Mouse (Mus musculus) urinary bladder, postnatal 25 days (tissue): Measurements from ENCODE around the gene Itih3.

Experiments
- DNase-seq: peaks from one replicate; pipeline ENCODE4 v3.0.0; 2022; ENCODE audit warnings: low spot score

The Itih3 gene

DNA sequence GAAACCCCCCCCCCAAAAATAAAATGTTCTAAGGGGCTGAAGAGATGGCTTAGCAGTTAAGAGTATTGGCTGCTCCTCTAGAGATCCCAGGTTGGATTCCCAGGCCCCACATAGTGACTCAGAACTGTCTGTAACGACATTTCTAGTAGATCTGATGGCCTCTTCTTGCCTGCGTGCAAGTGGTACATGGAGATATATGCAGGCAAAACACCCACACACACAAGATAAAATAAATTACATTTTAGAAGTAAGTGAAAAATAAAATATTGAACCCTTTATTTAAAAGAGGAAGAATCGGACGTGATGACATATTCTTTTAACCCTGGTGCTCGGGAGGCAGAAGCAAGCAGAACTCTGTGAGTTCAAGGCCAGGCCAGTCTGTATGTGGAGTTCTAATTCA lies 20.9 kb downstream of the Itih3 start:
- DNase-seq = no peak

DNA sequence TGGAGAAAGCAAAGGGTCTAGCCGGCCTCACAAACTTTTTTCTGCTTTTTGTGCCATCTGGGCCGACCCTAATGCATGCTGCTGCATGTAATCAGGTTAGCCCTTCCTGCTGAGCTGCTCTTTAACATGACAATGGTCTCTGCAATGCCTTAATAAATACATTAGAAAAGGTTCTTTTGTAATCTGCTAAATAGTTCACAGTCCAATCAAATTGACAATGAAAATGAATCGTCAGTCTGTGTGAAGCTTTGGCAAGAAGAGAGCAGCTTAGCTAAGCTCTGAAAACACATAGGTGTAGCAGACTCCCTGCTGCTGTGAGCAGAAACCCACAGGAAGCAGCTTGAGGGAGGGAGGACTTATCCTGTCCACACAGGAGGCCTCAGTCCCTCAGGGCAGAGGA lies 23.6 kb downstream of the Itih3 start:
- no peak for DNase-seq

DNA sequence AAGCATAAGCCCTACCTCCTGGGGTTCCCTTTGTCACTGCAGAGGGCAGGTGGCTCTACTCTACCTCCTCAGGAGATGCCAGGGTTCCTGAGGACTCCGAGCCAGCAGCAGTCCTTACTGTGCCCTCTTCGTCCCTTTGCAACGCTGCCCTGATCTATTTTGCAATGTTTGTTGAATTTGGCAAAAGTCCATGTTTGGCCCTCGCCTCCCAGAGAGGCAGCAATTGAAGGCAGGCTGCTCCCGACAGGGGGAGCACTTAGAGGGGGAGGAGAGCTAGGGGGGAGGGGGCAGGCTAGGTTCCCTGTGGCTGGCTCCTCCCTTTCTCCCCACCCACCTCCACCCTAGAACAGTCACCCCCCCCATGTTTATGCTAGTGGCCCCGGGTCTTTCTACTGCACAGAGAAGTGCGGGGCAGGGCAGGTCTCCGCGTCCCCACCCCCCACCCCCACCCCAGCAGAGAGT lies 35.3 kb downstream of the Itih3 start:
- peak; percentile 42 for DNase-seq

DNA sequence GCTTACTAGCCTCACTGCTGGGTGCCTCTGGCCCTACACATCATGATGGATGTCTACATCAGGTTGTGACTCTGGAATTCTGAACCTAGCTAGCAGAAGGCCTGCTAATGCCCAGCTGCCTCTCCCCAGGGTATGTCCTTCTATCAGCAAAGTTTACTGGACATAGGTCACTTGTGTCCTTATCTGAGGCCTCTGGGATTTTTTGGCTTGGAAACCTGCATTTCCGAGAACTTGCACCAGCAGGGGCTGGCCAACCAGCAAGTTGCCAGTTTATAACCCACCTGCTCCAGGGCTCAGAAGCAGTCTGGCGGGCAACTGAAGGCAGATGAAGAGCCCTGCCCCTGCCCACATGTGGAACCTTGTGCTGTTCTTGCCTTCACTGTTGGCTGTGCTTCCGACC lies 37.4 kb downstream of the Itih3 start, which contains the start of gene Itih4:
Gene Itih4, plus strand, starts transcription at position 273 of the 400 bp plus-strand sequence.
- no peak for DNase-seq

DNA sequence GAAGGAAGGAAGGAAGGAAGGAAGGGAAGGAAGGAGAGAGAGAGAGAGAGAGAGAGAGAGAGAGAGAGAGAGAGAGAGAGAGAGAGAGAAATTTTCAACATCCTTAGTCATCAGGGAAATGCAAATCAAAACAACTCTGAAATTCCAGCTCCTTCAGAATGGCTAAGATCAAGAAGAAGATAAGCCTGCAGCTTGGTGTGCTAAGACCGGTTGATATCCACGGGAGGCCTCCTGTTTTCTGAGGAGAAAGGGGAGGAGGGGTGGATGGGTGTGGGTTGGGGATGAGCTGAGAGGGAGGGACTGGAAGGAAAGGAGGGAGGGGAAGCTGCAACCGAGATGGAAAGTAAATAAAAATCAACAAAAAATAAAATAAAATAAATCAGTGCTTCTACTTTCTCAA lies 38.3 kb downstream of the Itih3 start:
- no peak for DNase-seq

DNA sequence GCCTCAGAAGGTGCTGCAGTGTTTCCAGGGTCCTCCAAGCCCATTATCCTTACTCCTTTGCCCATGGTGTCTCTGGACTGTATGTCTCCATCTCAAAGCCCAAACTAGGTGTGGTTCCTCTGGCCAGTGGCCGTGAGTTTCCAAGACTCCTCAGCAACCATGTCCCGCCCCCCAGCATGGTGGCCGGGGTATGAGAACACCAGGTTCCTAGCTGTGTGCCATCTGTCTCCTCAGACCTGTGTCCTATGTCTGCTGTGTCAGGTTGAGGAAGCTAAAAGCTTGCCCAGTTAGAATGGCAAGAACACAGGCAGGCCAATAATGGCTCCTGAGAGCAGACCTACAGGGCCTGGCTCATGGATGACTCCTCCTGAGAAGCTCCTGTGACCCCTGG lies 41.8 kb downstream of the Itih3 start:
- no peak for DNase-seq

DNA sequence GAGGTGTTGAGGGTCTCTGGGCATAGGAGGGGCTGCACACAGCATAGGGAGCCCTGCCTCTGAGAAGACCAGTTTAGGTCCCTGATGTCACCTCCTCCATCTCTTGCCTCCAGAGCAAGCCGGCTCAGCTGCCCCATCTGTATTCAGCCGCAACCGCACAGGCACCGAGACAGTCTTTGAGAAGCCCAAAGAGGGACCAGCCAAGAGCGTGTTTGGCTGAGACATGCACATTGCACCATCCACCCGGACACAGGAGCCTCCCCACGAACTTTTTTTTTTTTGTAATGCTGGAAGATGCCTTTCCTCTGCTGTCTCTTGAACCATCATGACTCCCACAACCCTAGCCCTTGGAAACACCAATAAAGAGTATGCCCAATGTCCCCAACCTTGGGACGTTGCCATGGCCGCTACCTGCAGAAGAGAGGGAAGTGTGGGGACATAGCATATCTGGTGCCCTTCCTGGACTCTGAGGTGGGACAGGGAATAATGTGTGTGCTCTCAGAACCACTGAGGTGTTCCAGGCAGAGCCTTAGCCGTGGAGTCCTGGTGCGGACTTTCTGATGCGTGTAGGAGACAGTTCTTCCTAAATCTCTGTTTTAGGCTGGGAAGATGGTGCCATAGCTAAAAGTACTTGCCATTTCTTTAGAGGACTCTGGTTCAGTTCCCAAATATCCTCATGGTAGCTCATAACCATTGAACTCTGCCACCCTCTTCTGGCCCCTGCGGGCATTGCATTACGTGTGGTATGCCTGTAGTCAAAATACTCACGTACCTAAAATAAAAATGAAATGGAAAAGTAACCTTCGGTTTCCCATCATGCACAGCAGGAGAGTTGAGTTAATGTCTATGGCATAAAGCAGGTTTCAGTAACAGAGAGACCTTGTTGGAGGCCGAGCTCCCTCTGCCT lies 42.5 kb downstream of the Itih3 start:
- peak; percentile 57 for DNase-seq

DNA sequence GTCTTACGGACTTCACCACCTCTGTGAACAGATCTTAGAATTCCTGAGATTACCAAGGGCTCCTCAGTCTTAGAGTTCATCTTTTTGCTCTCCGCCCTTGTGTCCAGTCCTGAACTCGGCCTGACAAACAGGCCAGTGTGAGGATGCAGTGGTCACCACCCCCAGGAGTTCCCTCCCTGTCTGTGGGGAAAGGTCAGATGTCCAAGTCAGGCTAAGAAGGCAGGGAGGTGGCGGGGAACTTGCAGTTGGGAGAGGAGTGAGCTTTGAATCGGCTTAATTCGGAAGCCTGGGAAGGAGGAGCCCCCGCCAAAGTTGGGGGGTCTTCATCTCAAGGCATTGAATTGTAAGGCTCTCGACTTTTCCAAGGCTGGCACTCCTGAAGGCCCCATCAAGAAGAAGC lies 43.3 kb downstream of the Itih3 start:
- no peak for DNase-seq

DNA sequence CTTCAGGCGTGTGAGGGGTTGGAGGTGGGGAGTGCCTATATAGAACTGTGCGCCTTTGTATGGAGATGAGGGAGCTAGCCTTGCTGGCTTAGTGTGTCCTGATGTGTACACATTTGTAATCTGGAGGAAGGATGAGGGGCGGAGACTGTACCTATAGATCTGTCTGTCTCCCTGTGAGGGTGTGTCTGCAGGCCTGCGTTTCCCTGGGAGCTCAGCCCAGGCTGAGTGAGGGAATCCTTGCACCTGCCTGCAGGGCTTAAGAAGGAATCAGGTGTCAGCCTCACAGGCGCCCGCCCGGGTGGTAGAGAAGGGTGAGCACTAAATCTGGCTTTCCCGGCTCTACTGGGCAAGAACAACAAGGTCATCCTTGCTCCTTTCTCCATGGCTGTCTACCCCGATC lies 43.8 kb downstream of the Itih3 start:
- no peak for DNase-seq

DNA sequence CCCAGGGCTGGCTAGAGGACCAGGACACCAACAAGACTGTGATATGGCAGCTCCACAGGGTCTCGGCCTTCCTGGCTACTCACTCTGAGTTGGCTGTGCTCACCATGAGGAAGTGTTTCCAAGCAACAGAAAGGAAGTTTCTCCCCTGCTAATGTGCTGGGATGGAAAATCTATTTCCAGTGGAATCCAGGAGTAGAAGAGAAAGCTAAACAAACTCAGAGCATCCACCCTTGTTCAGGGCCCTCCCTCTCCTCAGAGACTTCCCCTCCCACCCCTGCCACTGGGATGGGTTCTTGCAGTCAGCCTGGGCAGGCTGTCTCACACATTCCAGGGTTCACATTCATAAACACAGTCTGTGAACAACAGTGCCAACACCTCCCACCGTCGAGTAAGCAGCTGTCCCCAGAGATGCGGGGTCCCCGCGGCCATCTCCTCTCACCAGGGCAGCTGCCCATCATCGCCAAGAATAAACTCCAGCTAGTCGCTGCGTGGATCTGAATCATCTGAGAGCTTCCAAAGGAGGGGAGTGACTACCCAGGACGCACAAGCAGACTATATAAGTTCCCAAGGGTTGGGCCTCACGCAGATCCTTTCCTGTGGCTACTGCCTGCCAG lies 44.5 kb downstream of the Itih3 start, which contains the start of gene Mustn1:
Gene Mustn1, plus strand, starts transcription at position 243 of the 614 bp plus-strand sequence.
- no peak for DNase-seq

DNA sequence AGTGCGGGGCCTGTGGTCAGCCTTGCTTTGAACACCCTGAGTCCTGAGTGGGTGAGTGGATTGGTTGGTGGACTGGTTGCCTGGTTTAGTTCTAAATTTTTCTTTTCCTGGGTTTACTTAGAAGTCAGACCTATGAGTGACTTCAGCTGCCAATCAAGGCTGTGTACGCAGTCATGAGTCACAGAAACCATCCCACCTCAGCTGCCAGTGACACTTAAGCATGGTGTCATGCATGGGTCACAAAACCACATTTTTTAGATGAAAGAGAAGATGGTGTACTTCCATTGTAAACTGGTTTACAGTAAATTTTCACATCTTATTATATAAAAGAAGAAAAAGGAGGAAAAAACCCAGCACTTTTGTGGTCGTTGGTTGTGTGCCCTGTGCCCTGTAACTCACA lies 45.7 kb downstream of the Itih3 start:
- no peak for DNase-seq

DNA sequence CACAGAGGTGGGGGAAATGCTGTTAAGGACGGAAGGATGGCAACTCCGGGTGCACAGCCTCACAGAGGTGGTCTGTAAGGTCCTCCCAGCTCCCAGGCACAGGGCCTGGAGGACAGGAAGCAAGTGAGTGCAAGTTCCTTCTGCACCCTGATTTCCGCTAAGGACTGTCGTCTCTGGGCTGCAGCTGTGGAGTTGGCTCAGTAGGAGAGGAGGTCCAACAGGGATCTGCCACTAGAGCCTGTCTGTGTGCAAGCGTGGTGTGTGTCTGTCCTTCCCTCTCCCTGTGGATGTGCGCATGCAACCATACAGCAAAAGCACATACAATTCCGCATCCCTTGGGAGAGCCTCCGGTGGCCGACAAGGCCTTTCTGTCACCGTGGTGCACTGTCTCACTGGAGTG lies 47.1 kb downstream of the Itih3 start:
- DNase-seq = no peak

DNA sequence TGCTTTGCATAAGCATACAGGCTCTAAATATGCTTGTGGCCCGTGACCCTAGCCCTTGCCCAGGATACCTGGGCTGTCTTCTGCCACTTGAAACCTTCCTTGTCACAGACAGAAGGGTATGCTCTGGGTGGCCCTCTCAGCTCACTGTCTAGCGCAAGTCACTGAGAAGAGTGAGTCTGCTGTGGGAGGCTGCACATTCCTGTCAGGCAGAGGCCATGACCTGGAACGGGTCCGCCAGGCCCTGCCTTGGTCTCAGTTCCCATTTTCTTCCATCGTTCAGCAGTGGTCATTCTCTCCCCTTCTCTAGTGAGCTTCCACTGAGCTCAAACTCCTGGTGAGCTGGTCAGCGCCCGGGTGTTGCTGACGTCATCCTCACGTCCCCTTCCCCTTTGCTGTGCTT lies 47.6 kb downstream of the Itih3 start:
- no peak for DNase-seq

DNA sequence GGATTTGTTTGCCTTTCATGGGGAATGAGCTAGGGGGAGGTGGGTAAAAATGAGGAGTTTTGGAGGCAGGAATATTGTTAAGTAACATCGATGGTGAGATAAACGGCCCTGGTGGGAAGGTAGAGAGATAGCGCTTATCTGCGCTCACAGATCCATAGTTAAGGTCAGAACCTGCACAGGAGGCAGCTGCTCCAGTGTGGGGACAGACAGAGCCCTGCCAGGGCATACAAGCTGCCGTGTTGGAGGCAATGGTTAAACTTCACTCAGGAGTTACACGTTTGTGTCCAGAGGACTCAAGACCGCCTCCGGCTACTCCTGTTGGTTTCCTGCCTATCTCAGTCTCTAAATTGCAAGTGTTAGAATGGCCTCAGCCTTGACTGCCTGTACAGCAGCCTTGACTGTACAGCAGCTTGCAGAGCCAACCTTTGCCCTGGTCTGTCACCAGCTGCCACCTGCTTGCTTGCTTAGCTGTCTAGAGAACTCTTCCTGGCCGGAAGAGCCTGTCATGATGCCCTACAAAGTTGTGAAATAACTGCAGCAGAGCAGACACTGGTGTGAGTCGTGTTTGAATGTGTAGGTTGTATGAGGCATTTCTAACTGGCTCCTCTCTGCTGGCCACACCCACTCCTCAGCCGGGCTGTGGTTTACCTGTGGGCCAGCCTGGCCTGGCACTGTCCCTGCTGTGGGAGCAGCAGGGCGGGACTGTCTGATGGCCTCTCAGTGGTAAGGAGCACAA lies 48.3 kb downstream of the Itih3 start:
- DNase-seq = no peak

DNA sequence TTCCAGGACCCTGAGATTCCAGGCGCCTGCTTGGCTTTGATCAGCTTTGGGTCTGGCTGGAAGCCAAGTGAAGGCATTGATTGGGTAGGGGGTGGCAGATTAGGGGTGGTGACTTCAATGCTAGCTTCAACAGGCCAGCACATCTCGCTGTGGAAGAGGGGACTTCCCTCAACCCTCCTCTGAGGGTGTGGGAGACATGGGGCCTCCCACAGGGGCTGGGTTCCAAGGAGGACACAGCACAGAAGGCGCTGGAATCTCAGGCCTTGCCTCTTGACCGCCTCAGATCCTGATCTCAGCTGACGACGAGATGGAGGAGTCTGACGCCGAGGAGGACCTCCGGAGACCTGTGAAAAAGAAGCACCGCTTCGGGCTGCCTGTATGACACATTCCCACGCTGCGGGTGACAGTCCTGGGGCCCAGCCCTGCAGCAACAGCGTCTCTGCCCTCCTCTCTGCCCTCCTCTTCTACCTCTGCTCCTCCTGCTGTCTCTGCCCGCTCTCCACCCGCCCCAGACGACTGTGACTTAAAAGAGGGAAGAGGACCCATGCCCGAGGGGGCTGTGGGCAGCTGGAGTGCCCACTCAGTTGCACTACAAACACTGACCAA lies 49.4 kb downstream of the Itih3 start:
- DNase-seq = no peak

DNA sequence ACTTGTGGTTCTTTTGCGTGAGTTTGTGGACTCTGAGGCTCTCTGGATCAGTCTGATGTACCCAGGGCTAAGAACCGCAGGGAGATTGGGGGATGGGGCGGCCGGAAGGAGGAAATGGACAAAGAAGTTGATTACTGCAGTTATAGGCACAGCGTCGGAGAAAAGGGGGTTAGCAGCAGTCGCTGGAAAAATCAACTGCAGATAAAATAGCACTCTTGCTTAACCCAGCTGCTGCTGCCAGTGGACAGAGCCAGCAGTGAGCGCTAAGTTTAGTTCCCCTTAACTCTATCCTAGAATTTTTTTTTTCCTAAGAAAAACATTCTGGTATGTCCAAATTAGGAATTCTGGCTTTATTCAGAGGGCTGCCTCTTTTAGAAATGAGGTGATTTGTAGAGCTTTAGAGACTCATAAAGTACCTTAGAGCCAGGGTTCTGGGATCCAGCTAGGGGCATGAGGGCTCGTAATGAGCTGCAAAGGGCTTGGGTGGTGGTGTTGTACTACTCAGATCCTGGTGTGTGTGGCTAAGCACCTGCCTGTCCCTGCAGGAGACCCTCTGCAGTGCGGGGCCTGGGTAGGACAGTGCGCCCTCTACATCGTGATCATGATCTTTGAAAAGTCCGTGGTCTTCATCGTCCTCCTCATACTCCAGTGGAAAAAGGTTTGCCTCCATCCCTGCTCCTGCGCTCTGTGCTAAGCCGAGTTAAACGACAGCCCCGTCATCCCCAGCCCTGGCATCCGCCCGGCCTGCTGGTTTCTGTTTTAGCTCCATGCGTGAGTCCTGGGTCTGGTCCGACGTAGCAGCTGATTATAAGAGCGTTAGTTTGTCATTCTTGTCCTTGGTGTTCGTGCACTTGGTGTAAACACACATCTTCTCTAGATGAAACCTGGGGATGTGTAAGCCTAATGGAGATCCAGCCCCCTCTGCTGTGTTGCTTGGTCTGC lies 53.1 kb downstream of the Itih3 start:
- DNase-seq = no peak

DNA sequence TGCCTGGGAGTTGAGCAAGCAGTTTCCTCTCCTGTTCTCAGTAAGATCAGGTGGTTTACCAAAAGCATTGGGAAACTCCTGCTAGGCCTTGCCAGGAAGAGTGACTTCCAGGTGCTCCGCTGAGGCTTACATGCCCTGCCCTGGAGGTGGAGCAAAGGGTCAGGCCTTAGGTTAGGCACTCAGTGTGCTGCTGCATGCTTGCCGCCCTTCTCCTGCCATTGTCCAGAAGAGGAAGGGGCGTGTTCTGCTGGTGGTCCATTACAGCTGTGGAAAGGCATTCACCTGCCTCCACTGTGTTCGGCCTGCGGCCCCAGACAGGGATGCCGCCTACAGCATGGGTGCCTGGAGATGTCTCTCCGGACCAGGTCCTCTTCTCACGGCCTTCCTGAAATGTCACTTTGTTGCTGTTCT lies 54.2 kb downstream of the Itih3 start:
- DNase-seq = no peak

DNA sequence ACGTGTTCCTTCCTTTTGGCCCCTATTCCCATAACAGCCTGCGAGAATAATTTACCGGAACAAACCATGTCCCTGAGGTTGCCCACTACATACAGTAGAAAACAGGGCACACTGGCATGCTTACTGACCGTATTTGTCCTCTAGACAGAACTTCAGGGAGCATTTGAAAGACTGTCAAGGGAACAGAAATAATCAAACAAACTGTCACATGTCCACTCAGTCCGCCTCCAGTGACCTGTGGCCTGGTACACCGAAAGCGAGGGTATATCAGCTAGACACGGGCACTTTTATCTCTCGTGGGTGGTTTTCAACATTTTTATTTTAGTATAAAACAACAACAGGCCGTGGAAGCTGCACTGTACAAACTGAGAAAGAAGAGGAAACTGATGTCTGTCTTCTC lies 54.7 kb downstream of the Itih3 start:
- DNase-seq = no peak

DNA sequence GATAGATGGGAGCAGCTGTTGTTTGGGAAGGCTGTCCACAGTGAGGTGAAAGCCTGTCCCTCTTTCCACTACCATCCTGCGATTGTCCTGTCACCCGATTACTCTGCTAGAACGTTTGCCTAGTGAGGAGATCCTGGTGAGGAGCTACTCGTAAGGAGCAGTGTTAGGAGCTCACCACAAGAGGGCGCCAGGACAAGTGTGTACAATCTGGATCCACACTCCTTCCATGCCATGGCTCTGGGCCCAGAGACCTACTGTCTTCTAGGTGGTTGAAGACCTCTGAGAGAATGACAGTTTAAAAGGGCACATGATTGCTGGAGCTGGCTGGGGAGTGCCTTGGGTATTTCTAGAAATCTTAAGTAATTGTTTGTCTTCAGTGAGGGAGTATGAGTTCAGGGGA lies 56.5 kb downstream of the Itih3 start:
- DNase-seq = peak; percentile 78

DNA sequence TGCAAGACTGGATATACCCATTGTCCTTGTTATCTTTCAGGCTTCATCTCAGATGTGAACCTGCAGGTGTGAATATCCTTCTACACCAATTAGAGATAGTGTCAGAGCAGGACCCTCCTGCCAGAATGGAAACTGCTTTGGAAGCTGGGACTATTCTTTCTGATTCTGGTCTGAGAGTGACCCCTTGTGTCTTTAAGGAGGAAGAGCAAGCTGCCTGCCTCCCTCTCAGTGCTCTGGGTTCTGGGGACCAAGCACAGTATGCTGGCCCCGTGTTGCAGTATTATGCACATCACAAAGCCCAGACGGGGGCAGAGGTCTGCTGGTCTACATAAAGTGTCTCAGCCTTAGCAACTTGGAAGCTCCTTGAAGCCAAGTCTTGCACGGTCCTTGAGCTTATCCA lies 58.2 kb downstream of the Itih3 start:
- no peak for DNase-seq

DNA sequence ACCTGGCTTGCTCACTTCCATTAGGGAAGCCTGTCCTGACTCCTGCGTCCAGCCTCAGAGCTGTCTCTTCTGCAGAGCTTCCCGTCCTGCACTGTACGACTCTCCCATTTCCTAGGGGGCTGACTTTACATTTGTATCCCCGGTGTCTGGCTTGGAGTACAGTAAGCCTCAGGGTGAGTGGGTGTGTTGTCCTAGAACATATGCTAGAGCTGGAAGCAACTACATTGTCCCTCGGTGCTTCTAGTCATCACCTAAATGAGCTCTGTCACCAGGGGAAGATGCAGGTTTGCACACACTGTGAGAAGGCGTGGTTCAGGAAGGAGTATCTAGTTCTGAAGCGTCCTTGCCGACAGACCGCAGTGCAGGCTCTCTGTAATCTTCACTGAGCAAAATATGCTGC lies 61.2 kb downstream of the Itih3 start:
- no peak for DNase-seq
